Mouse (Mus musculus) liver, embryonic 15.5 days (tissue): ENCODE data around the gene Rnf220. TPM values are rescaled to one million over a fixed set of nuclear protein-coding genes. Genes with fewer than 3 reads are reported as not detected.

ENCODE experiments used
- ATAC-seq: fragments of 200-750 bp; cut with Nextera tagmentation; 2 replicates; pipeline ENCODE4 v1.8.0; 2017; ENCODE audit warnings: moderate number of reproducible peaks, mild to moderate bottlenecking, moderate library complexity; ENCODE audit not compliant: insufficient read depth
- H3K27ac ChIP-seq: fragments of 300-500 bp; sonication (generic); replicated peaks from 2 replicates; pipeline ENCODE4 v1.5.1; 2015; ENCODE audit warnings: mild to moderate bottlenecking, inconsistent platforms
- H3K27me3 ChIP-seq: fragments of 300-500 bp; sonication (generic); 2 replicates; pipeline ENCODE4 v1.6.1; 2015; ENCODE audit warnings: mild to moderate bottlenecking, inconsistent platforms
- H3K36me3 ChIP-seq: fragments of 300-500 bp; sonication (generic); replicated peaks from 2 replicates; pipeline ENCODE4 v1.6.1; 2015; ENCODE audit warnings: moderate library complexity, mild to moderate bottlenecking, inconsistent platforms
- H3K4me1 ChIP-seq: fragments of 300-500 bp; sonication (generic); replicated peaks from 2 replicates; pipeline ENCODE4 v1.6.1; 2015; ENCODE audit warnings: inconsistent platforms
- H3K4me2 ChIP-seq: fragments of 300-500 bp; sonication (generic); 2 replicates; pipeline ENCODE4 v1.6.1; 2015; ENCODE audit warnings: moderate library complexity, mild to moderate bottlenecking, inconsistent platforms
- H3K4me3 ChIP-seq: fragments of 300-500 bp; sonication (generic); replicated peaks from 2 replicates; pipeline ENCODE4 v1.5.1; 2015; ENCODE audit warnings: mild to moderate bottlenecking, inconsistent platforms
- H3K9ac ChIP-seq: fragments of 300-500 bp; sonication (generic); 2 replicates; pipeline ENCODE4 v1.6.1; 2015; ENCODE audit warnings: moderate library complexity, mild to moderate bottlenecking, inconsistent platforms
- H3K9me3 ChIP-seq: fragments of 300-500 bp; sonication (generic); replicated peaks from 2 replicates; pipeline ENCODE4 v1.6.1; 2016; ENCODE audit warnings: inconsistent platforms
- WGBS: fragments of 180-500 bp; shearing (Covaris S2); methylation state at CpG from one replicate; pipeline ENCODE4 v1.1.7; 2015; ENCODE audit warnings: mixed read lengths; ENCODE audit not compliant: insufficient replicate concordance; 5-methylcytosine and 5-hydroxymethylcytosine counted together
- polyA plus RNA-seq: library from polyadenylated mRNA; unstranded; fragments of >200 nt; fragmentation: Nextera tagmentation; extraction: Ambion mirVana; gene quantifications from 2 replicates; pipeline ENCODE4 v1.2.1, GENCODE M21; 2015

The Rnf220 gene
- polyA plus RNA-seq, 1 experiment from 2014 or later: 25.1 TPM

GRCm38 (mm10) chr4:117339796-117340195, 157.1 kb downstream of the Rnf220 start:
- H3K9ac ChIP-seq: no peak overlapping the region
- no peaks in the 10 kb centered on the region for H3K36me3 ChIP-seq
- H3K4me2 ChIP-seq: no peak overlapping the region
- H3K9me3 ChIP-seq: no peaks in the 10 kb centered on the region
- no peaks in the 10 kb centered on the region for H3K4me1 ChIP-seq
- no peak for ATAC-seq
- H3K27ac ChIP-seq: no peak overlapping the region
- no peak overlapping the region for H3K4me3 ChIP-seq
- no peaks in the 10 kb centered on the region for H3K27me3 ChIP-seq

- whole genome bisulfite sequencing: 51% methylated on average over 11 of the region's 11 CpGs
- Histone ChIP-seq H3K9me3 (no peaks in the 10 kb centered on the region), H3K4me2 (no peak overlapping the region), H3K27me3 (no peaks in the 10 kb centered on the region), H3K36me3 (no peaks in the 10 kb centered on the region), H3K4me3 (no peak overlapping the region), H3K9ac (no peak overlapping the region), H3K27ac (no peak overlapping the region), H3K4me1 (no peaks in the 10 kb centered on the region)
- no peak for ATAC-seq
Measured at GRCm38 (mm10) chr4:117330836-117331475, 165.9 kb downstream of the Rnf220 start.

GRCm38 (mm10) chr4:117330132-117330531, 166.7 kb downstream of the Rnf220 start:
- Histone ChIP-seq H3K27ac (no peak overlapping the region), H3K27me3 (no peaks in the 10 kb centered on the region), H3K4me3 (no peak overlapping the region), H3K9me3 (no peaks in the 10 kb centered on the region), H3K4me1 (no peaks in the 10 kb centered on the region), H3K9ac (no peak overlapping the region), H3K4me2 (no peak overlapping the region), H3K36me3 (no peaks in the 10 kb centered on the region)
- no peak for ATAC-seq
- WGBS: 74% methylated on average over 3 of the region's 3 CpGs

- WGBS: 67% methylated on average over 3 of the region's 3 CpGs
- Histone ChIP-seq H3K36me3 (no peaks in the 10 kb centered on the region), H3K27ac (no peak overlapping the region), H3K4me3 (no peak overlapping the region), H3K27me3 (peaks cover 20% of the 10 kb centered on the region), H3K4me2 (no peak overlapping the region), H3K4me1 (no peaks in the 10 kb centered on the region), H3K9ac (no peak overlapping the region), H3K9me3 (no peaks in the 10 kb centered on the region)
- no peak for ATAC-seq
Measured at GRCm38 (mm10) chr4:117326915-117327314, 169.9 kb downstream of the Rnf220 start.

GRCm38 (mm10) chr4:117325076-117325475, 171.8 kb downstream of the Rnf220 start:
- Histone ChIP-seq H3K36me3 (no peaks in the 10 kb centered on the region), H3K27me3 (peaks cover 38% of the 10 kb centered on the region), H3K9ac (no peak overlapping the region), H3K4me1 (peaks cover 9% of the 10 kb centered on the region), H3K27ac (no peak overlapping the region), H3K9me3 (no peaks in the 10 kb centered on the region), H3K4me3 (no peak overlapping the region), H3K4me2 (no peak overlapping the region)
- 42% methylated on average over 2 of the region's 2 CpGs for WGBS
- ATAC-seq: no peak

GRCm38 (mm10) chr4:117323515-117324344, 173.1 kb downstream of the Rnf220 start:
- Histone ChIP-seq H3K27me3 (peaks cover 43% of the 10 kb centered on the region), H3K27ac (no peak overlapping the region), H3K9ac (no peak overlapping the region), H3K4me3 (no peak overlapping the region), H3K9me3 (no peaks in the 10 kb centered on the region), H3K4me1 (peaks cover 9% of the 10 kb centered on the region), H3K4me2 (no peak overlapping the region), H3K36me3 (no peaks in the 10 kb centered on the region)
- WGBS: 29% methylated on average over 14 of the region's 14 CpGs
- ATAC-seq: no peak

- no peak overlapping the region for H3K4me2 ChIP-seq
Measured at GRCm38 (mm10) chr4:117321011-117321410, 175.8 kb downstream of the Rnf220 start.

GRCm38 (mm10) chr4:117318508-117318907, 178.3 kb downstream of the Rnf220 start:
- no peak for ATAC-seq
- no peak overlapping the region for H3K27ac ChIP-seq
- H3K9me3 ChIP-seq: no peaks in the 10 kb centered on the region
- 55% methylated on average over 9 of the region's 9 CpGs for WGBS
- H3K9ac ChIP-seq: no peak overlapping the region
- peaks cover 21% of the 10 kb centered on the region for H3K4me1 ChIP-seq
- H3K36me3 ChIP-seq: no peaks in the 10 kb centered on the region
- no peak overlapping the region for H3K4me2 ChIP-seq
- no peak overlapping the region for H3K4me3 ChIP-seq
- H3K27me3 ChIP-seq: peaks cover 91% of the 10 kb centered on the region

More at GRCm38 (mm10) chr4:117321011-117321410, 175.8 kb downstream of the Rnf220 start:
- Histone ChIP-seq H3K27me3 (peaks cover 70% of the 10 kb centered on the region), H3K36me3 (no peaks in the 10 kb centered on the region), H3K27ac (no peak overlapping the region), H3K9ac (no peak overlapping the region), H3K4me1 (peaks cover 9% of the 10 kb centered on the region), H3K4me3 (no peak overlapping the region), H3K9me3 (no peaks in the 10 kb centered on the region)
- no peak for ATAC-seq
- 30% methylated on average over 5 of the region's 5 CpGs for WGBS

- no peak for ATAC-seq
Measured at GRCm38 (mm10) chr4:117317701-117318190, 179.1 kb downstream of the Rnf220 start.

GRCm38 (mm10) chr4:117316800-117317199, 180.1 kb downstream of the Rnf220 start:
- H3K4me2 ChIP-seq: no peak overlapping the region
- 59% methylated on average over 6 of the region's 6 CpGs for WGBS
- peaks cover 38% of the 10 kb centered on the region for H3K4me1 ChIP-seq
- H3K36me3 ChIP-seq: no peaks in the 10 kb centered on the region
- H3K9me3 ChIP-seq: no peaks in the 10 kb centered on the region
- no peak overlapping the region for H3K4me3 ChIP-seq
- peaks cover 74% of the 10 kb centered on the region for H3K27me3 ChIP-seq
- H3K27ac ChIP-seq: no peak overlapping the region
- no peak overlapping the region for H3K9ac ChIP-seq
- ATAC-seq: no peak

More at GRCm38 (mm10) chr4:117317701-117318190, 179.1 kb downstream of the Rnf220 start:
- WGBS: 46% methylated on average over 18 of the region's 18 CpGs
- Histone ChIP-seq H3K27me3 (peaks cover 83% of the 10 kb centered on the region), H3K4me3 (no peak overlapping the region), H3K9me3 (no peaks in the 10 kb centered on the region), H3K4me2 (no peak overlapping the region), H3K9ac (no peak overlapping the region), H3K36me3 (no peaks in the 10 kb centered on the region), H3K27ac (no peak overlapping the region), H3K4me1 (peaks cover 28% of the 10 kb centered on the region)

GRCm38 (mm10) chr4:117314849-117315500, 181.9 kb downstream of the Rnf220 start:
- Histone ChIP-seq H3K9me3 (no peaks in the 10 kb centered on the region), H3K27ac (no peak overlapping the region), H3K9ac (no peak overlapping the region), H3K4me3 (no peak overlapping the region), H3K27me3 (peaks cover 57% of the 10 kb centered on the region), H3K4me2 (no peak overlapping the region), H3K4me1 (peaks cover 42% of the 10 kb centered on the region), H3K36me3 (no peaks in the 10 kb centered on the region)
- ATAC-seq: no peak
- WGBS: 75% methylated on average over 16 of the region's 16 CpGs
